Mouse (Mus musculus) embryonic facial prominence, embryonic 15.5 days (tissue): Measurements from ENCODE around the gene Fndc3b. TPM values are rescaled to one million over a fixed set of nuclear protein-coding genes. Genes with fewer than 3 reads are reported as not detected.
A peak's percentile ranks its signal among the peaks of the same experiment; 100 is the strongest.

ENCODE experiments used
- ATAC-seq: fragments of 200-750 bp; cut with Nextera tagmentation; 2 replicates; pipeline ENCODE4 v1.8.0; 2017; ENCODE audit warnings: low read depth, moderate TSS enrichment; ENCODE audit not compliant: insufficient number of reproducible peaks, low FRiP score, low TSS enrichment
- H3K27ac ChIP-seq: fragments of 300-500 bp; sonication (generic); replicated peaks from 2 replicates; pipeline ENCODE4 v1.5.1; 2015; ENCODE audit warnings: mild to moderate bottlenecking, inconsistent platforms
- H3K27me3 ChIP-seq: fragments of 300-500 bp; sonication (generic); 2 replicates; pipeline ENCODE4 v1.6.1; 2015; ENCODE audit warnings: inconsistent platforms
- H3K36me3 ChIP-seq: fragments of 300-500 bp; sonication (generic); 2 replicates; pipeline ENCODE4 v1.6.1; 2015; ENCODE audit warnings: mild to moderate bottlenecking, inconsistent platforms
- H3K4me1 ChIP-seq: fragments of 300-500 bp; sonication (generic); 2 replicates; pipeline ENCODE4 v1.6.1; 2015; ENCODE audit warnings: inconsistent platforms
- H3K4me2 ChIP-seq: fragments of 300-500 bp; sonication (generic); replicated peaks from 2 replicates; pipeline ENCODE4 v1.6.1; 2015; ENCODE audit warnings: mild to moderate bottlenecking, inconsistent platforms
- H3K4me3 ChIP-seq: fragments of 300-500 bp; sonication (generic); replicated peaks from 2 replicates; pipeline ENCODE4 v1.5.1; 2015; ENCODE audit warnings: mild to moderate bottlenecking, inconsistent platforms
- H3K9ac ChIP-seq: fragments of 300-500 bp; sonication (generic); 2 replicates; pipeline ENCODE4 v1.6.1; 2015; ENCODE audit warnings: inconsistent platforms
- H3K9me3 ChIP-seq: fragments of 300-500 bp; sonication (generic); replicated peaks from 2 replicates; pipeline ENCODE4 v1.6.1; 2016; ENCODE audit warnings: inconsistent platforms
- WGBS: fragments of 180-500 bp; shearing (Covaris S2); methylation state at CpG from one replicate; pipeline ENCODE4 v1.1.7; 2015; 5-methylcytosine and 5-hydroxymethylcytosine counted together
- polyA plus RNA-seq: library from polyadenylated mRNA; unstranded; fragments of >200 nt; fragmentation: Nextera tagmentation; extraction: Ambion mirVana; gene quantifications from 2 replicates; pipeline ENCODE4 v1.2.1, GENCODE M21; 2015

Fndc3b gene
- polyA plus RNA-seq, 1 experiment from 2014 or later: 31.8 TPM

GRCm38 (mm10) chr3:27573458-27573857, 137.6 kb downstream of the Fndc3b start:
- no peaks in the 10 kb centered on the region for H3K9me3 ChIP-seq
- peak overlapping the region; percentile 49; the same call in 1 of the 2 replicates for H3K27ac ChIP-seq
- no peaks in the 10 kb centered on the region for H3K36me3 ChIP-seq
- no peak for ATAC-seq
- peaks cover 14% of the 10 kb centered on the region for H3K4me1 ChIP-seq
- WGBS: 56% methylated on average over 11 of the region's 11 CpGs
- no peaks in the 10 kb centered on the region for H3K27me3 ChIP-seq
- H3K4me3 ChIP-seq: no peak overlapping the region
- no peak overlapping the region for H3K4me2 ChIP-seq
- no peak overlapping the region for H3K9ac ChIP-seq

GRCm38 (mm10) chr3:27572305-27572704, 138.8 kb downstream of the Fndc3b start:
- H3K9me3 ChIP-seq: no peaks in the 10 kb centered on the region
- ATAC-seq: no peak
- H3K27ac ChIP-seq: 0 out of 2 replicates have a peak overlapping the region, but pooled peaks have one; percentile 34
- H3K9ac ChIP-seq: no peak overlapping the region
- H3K4me3 ChIP-seq: no peak overlapping the region
- no peaks in the 10 kb centered on the region for H3K36me3 ChIP-seq
- H3K4me1 ChIP-seq: peaks cover 14% of the 10 kb centered on the region
- H3K4me2 ChIP-seq: no peak overlapping the region
- WGBS: 48% methylated on average over 6 of the region's 6 CpGs
- no peaks in the 10 kb centered on the region for H3K27me3 ChIP-seq

- Histone ChIP-seq H3K4me1 (no peaks in the 10 kb centered on the region), H3K27ac (no peak overlapping the region), H3K4me2 (no peak overlapping the region), H3K36me3 (no peaks in the 10 kb centered on the region), H3K9me3 (no peaks in the 10 kb centered on the region), H3K9ac (no peak overlapping the region), H3K27me3 (no peaks in the 10 kb centered on the region), H3K4me3 (no peak overlapping the region)
- 67% methylated on average over 4 of the region's 4 CpGs for WGBS
- ATAC-seq: no peak
Measured at GRCm38 (mm10) chr3:27565314-27565713, 145.8 kb downstream of the Fndc3b start.

- Histone ChIP-seq H3K4me3 (no peak overlapping the region), H3K27me3 (no peaks in the 10 kb centered on the region), H3K4me1 (no peaks in the 10 kb centered on the region), H3K9me3 (no peaks in the 10 kb centered on the region), H3K36me3 (no peaks in the 10 kb centered on the region), H3K27ac (no peak overlapping the region), H3K4me2 (no peak overlapping the region), H3K9ac (no peak overlapping the region)
- 86% methylated on average over 5 of the region's 5 CpGs for WGBS
- no peak for ATAC-seq
Measured at GRCm38 (mm10) chr3:27563047-27563624, 148.0 kb downstream of the Fndc3b start.

- Histone ChIP-seq H3K4me2 (no peak overlapping the region), H3K4me3 (no peak overlapping the region), H3K27me3 (no peaks in the 10 kb centered on the region), H3K4me1 (no peaks in the 10 kb centered on the region), H3K27ac (no peak overlapping the region), H3K9me3 (no peaks in the 10 kb centered on the region), H3K9ac (no peak overlapping the region), H3K36me3 (no peaks in the 10 kb centered on the region)
- ATAC-seq: no peak
- 87% methylated on average over 3 of the region's 3 CpGs for WGBS
Measured at GRCm38 (mm10) chr3:27562476-27562875, 148.6 kb downstream of the Fndc3b start.

- Histone ChIP-seq H3K27ac (no peak overlapping the region), H3K4me1 (no peaks in the 10 kb centered on the region), H3K27me3 (no peaks in the 10 kb centered on the region), H3K9me3 (no peaks in the 10 kb centered on the region), H3K4me2 (no peak overlapping the region), H3K36me3 (no peaks in the 10 kb centered on the region), H3K4me3 (no peak overlapping the region), H3K9ac (no peak overlapping the region)
- WGBS: 96% methylated on average over 2 of the region's 2 CpGs
- no peak for ATAC-seq
Measured at GRCm38 (mm10) chr3:27561921-27562320, 149.2 kb downstream of the Fndc3b start.

GRCm38 (mm10) chr3:27559316-27559715, 151.8 kb downstream of the Fndc3b start:
- no peak overlapping the region for H3K4me3 ChIP-seq

GRCm38 (mm10) chr3:27557100-27558004, 153.8 kb downstream of the Fndc3b start:
- no peaks in the 10 kb centered on the region for H3K4me1 ChIP-seq
- no peak overlapping the region for H3K4me2 ChIP-seq
- ATAC-seq: no peak
- no peaks in the 10 kb centered on the region for H3K9me3 ChIP-seq
- H3K36me3 ChIP-seq: peaks cover 8% of the 10 kb centered on the region; the same call in 1 of the 2 replicates
- WGBS: 81% methylated on average over 4 of the region's 4 CpGs
- H3K27me3 ChIP-seq: no peaks in the 10 kb centered on the region
- H3K27ac ChIP-seq: no peak overlapping the region
- H3K9ac ChIP-seq: no peak overlapping the region
- no peak overlapping the region for H3K4me3 ChIP-seq

More at GRCm38 (mm10) chr3:27559316-27559715, 151.8 kb downstream of the Fndc3b start:
- Histone ChIP-seq H3K4me2 (no peak overlapping the region), H3K4me1 (no peaks in the 10 kb centered on the region), H3K27me3 (no peaks in the 10 kb centered on the region), H3K9ac (no peak overlapping the region), H3K36me3 (peaks cover 8% of the 10 kb centered on the region; the same call in 1 of the 2 replicates), H3K9me3 (no peaks in the 10 kb centered on the region), H3K27ac (no peak overlapping the region)
- 86% methylated on average over 4 of the region's 4 CpGs for WGBS
- ATAC-seq: no peak

GRCm38 (mm10) chr3:27555401-27555940, 155.6 kb downstream of the Fndc3b start:
- Histone ChIP-seq H3K4me1 (no peaks in the 10 kb centered on the region), H3K4me2 (no peak overlapping the region), H3K9ac (no peak overlapping the region), H3K9me3 (no peaks in the 10 kb centered on the region), H3K27me3 (no peaks in the 10 kb centered on the region), H3K36me3 (peaks cover 10% of the 10 kb centered on the region; the same call in 1 of the 2 replicates), H3K27ac (no peak overlapping the region), H3K4me3 (no peak overlapping the region)
- 87% methylated on average over 3 of the region's 3 CpGs for WGBS
- no peak for ATAC-seq

- 75% methylated on average over 3 of the region's 3 CpGs for WGBS
- H3K4me2 ChIP-seq: no peak overlapping the region
- peaks cover 10% of the 10 kb centered on the region; the same call in 1 of the 2 replicates for H3K36me3 ChIP-seq
- H3K27ac ChIP-seq: no peak overlapping the region
- no peaks in the 10 kb centered on the region for H3K9me3 ChIP-seq
- no peaks in the 10 kb centered on the region for H3K4me1 ChIP-seq
- no peak overlapping the region for H3K9ac ChIP-seq
- no peak overlapping the region for H3K4me3 ChIP-seq
- H3K27me3 ChIP-seq: no peaks in the 10 kb centered on the region
- no peak for ATAC-seq
Measured at GRCm38 (mm10) chr3:27554325-27554724, 156.8 kb downstream of the Fndc3b start.

- Histone ChIP-seq H3K27me3 (no peaks in the 10 kb centered on the region), H3K9ac (no peak overlapping the region), H3K4me2 (no peak overlapping the region), H3K4me1 (no peaks in the 10 kb centered on the region), H3K9me3 (no peaks in the 10 kb centered on the region), H3K27ac (no peak overlapping the region), H3K36me3 (peaks cover 10% of the 10 kb centered on the region; the same call in 1 of the 2 replicates), H3K4me3 (no peak overlapping the region)
- no peak for ATAC-seq
- 64% methylated on average over 3 of the region's 3 CpGs for WGBS
Measured at GRCm38 (mm10) chr3:27553781-27554180, 157.3 kb downstream of the Fndc3b start.
